In genomic region chr9:30844079-30844563, GRCm38 (mm10) we compare ENCODE assay signal across 9 mouse cellular contexts.
DNase-seq lines count a peak whose midpoint lies in the region; ATAC-seq lines count a peak whose summit lies in the region.
"Had no signal": no experiment of that assay in that cellular context is flagged by ENCODE, and none has a peak within 500 bp of the region (broad histone marks: within the 10 kb centered on the region; RNA-seq: fewer than 3 reads in every experiment).

No protein-coding gene starts in this region.

- no peaks in the 10 kb centered on the region for H3K36me3 ChIP-seq in kidney, embryonic 16.5 days (ENCODE audit: insufficient read depth, low read length)
- H3K36me3 ChIP-seq: limb, embryonic 13.5 days had no signal

- WGBS in kidney, embryonic 16.5 days, result 34% methylated on average over 8 of the region's 8 CpGs

- no peak overlapping the region for H3K9ac ChIP-seq in kidney, embryonic 16.5 days (replicated peaks; ENCODE audit: low read length)
- H3K9ac ChIP-seq: limb, embryonic 13.5 days had no signal

- no peak overlapping the region for H3K4me3 ChIP-seq in kidney, embryonic 16.5 days (ENCODE audit: low read length)
- H3K4me3 ChIP-seq: limb, embryonic 13.5 days had no signal

- H3K27me3 ChIP-seq in kidney, embryonic 16.5 days (ENCODE audit: insufficient read depth, low read length), result no peaks in the 10 kb centered on the region

- no peak overlapping the region for H3K27ac ChIP-seq in kidney, embryonic 16.5 days (ENCODE audit: low read length)
- H3K27ac ChIP-seq: limb, embryonic 13.5 days had no signal

- no peak overlapping the region for H3K4me2 ChIP-seq in kidney, embryonic 16.5 days (replicated peaks; ENCODE audit: low read depth, low read length)
- H3K4me2 ChIP-seq: limb, embryonic 13.5 days had no signal

- DNase-seq in kidney, postnatal 14 days, result no peak
- peak; percentile 8 to 12 for DNase-seq in adrenal gland, postnatal 36 days
- DNase-seq in gastrocnemius, postnatal 14 days, result peak; percentile 62
- peak; percentile 78 to 80 for DNase-seq in lung, adult 18-20 months
- no peak for DNase-seq in spleen, adult 12 weeks (ENCODE audit: low spot score)
- DNase-seq in kidney, postnatal 4 days, result no peak
- DNase-seq in spleen, postnatal 14 days (ENCODE audit: low spot score in 2 of 2), result no peak

- peak; percentile 67; the same call in 1 of the 2 replicates for ATAC-seq in kidney, embryonic 16.5 days (ENCODE audit: low FRiP score, low TSS enrichment)

- intact Hi-C loops in gastrocnemius, postnatal 14 days (cut with DNase I; ENCODE audit: low total_unique reads), result no loop called here

- H3K9me3 ChIP-seq in kidney, embryonic 16.5 days (ENCODE audit: low read length), result no peaks in the 10 kb centered on the region
- H3K9me3 ChIP-seq: limb, embryonic 13.5 days had no signal

- H3K4me1 ChIP-seq in kidney, embryonic 16.5 days (ENCODE audit: insufficient read depth, low read length), result no peaks in the 10 kb centered on the region

Comparison
In these comparisons a context has a peak if more than half of its experiments do, and no peak if none do; other contexts are left out.
1. DNase-seq: peak in adrenal gland, postnatal 36 days (2 of 2), gastrocnemius, postnatal 14 days (single experiment) and lung, adult 18-20 months (2 of 2); none in kidney, postnatal 14 days (single experiment), spleen, adult 12 weeks (single experiment), kidney, postnatal 4 days (0 of 2) and spleen, postnatal 14 days (0 of 2).